Mouse (Mus musculus) bone marrow macrophage, adult 2 months (primary cell): ENCODE results near the gene Apbb2.

Experiments
- CTCF ChIP-seq: IDR thresholded peaks from 2 replicates; pipeline ENCODE4 v1.5.1; 2012; ENCODE audit warnings: low read depth, mild to moderate bottlenecking, low read length, moderate library complexity
- POLR2A ChIP-seq: IDR thresholded peaks from 2 replicates; pipeline ENCODE4 v1.6.1; 2012; ENCODE audit warnings: mild to moderate bottlenecking, low read depth, low read length, borderline replicate concordance

DNA sequence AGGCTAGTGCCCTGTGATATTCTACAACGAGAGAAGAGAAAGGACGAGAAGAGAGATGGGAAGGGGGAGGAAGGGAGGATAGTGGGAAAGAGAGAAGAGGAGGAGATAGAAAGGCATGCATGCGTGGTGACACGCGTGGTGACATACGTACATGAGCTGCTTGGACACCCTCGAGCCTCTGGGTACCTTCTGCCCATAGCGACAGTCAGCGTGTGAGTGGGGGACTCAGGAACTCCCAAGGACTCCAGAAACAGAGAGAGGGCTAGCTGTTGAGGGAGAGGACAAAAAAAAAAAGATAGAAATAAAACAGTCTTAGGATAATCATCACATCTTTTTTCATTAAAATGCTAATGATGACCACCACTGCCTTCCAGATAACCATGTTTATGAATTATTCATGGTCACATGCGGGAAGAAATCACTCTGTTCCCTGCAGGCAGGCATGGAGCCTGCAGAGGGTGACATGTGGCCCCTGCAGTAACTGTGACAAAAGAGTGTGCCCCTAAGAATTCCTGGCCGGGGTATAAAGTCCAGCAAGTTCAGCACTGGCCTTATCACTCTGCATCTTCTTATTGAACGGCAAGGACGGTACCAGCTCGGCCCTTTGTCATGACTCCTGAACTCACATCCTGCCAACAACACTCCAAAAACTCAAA, 126.5 kb downstream of the Apbb2 start:
- TF ChIP-seq POLR2A (no peak), CTCF (no peak)
